Mouse (Mus musculus) neural tube, embryonic 13.5 days (tissue): ENCODE results near the gene 2310030G06Rik. TPM values are rescaled to one million over a fixed set of nuclear protein-coding genes. Genes with fewer than 3 reads are reported as not detected.

Experiments
- ATAC-seq: fragments of 200-750 bp; cut with Nextera tagmentation; 2 replicates; pipeline ENCODE4 v1.8.0; 2017; ENCODE audit warnings: low read depth, mild to moderate bottlenecking, moderate TSS enrichment, moderate library complexity
- H3K27ac ChIP-seq: fragments of 300-500 bp; sonication (generic); replicated peaks from 2 replicates; pipeline ENCODE4 v1.5.1; 2015; ENCODE audit warnings: moderate library complexity, mild to moderate bottlenecking, inconsistent platforms
- H3K27me3 ChIP-seq: fragments of 300-500 bp; sonication (generic); 2 replicates; pipeline ENCODE4 v1.6.1; 2015; ENCODE audit warnings: mild to moderate bottlenecking, inconsistent platforms
- H3K36me3 ChIP-seq: fragments of 300-500 bp; sonication (generic); 2 replicates; pipeline ENCODE4 v1.6.1; 2015; ENCODE audit warnings: mild to moderate bottlenecking, inconsistent platforms
- H3K4me1 ChIP-seq: fragments of 300-500 bp; sonication (generic); replicated peaks from 2 replicates; pipeline ENCODE4 v1.6.1; 2015; ENCODE audit warnings: inconsistent platforms
- H3K4me2 ChIP-seq: fragments of 300-500 bp; sonication (generic); 2 replicates; pipeline ENCODE4 v1.6.1; 2015; ENCODE audit warnings: inconsistent platforms, mild to moderate bottlenecking, moderate library complexity
- H3K4me3 ChIP-seq: fragments of 300-500 bp; sonication (generic); 2 replicates; pipeline ENCODE4 v1.5.1; 2015; ENCODE audit warnings: mild to moderate bottlenecking, inconsistent platforms
- H3K9ac ChIP-seq: fragments of 300-500 bp; sonication (generic); 2 replicates; pipeline ENCODE4 v1.6.1; 2015; ENCODE audit warnings: moderate library complexity, mild to moderate bottlenecking, inconsistent platforms
- H3K9me3 ChIP-seq: fragments of 300-500 bp; sonication (generic); 2 replicates; pipeline ENCODE4 v1.6.1; 2016; ENCODE audit warnings: inconsistent platforms
- WGBS: fragments of 180-500 bp; shearing (Covaris S2); methylation state at CpG from one replicate; pipeline ENCODE4 v1.1.7; 2015; 5-methylcytosine and 5-hydroxymethylcytosine counted together
- polyA plus RNA-seq: library from polyadenylated mRNA; unstranded; fragments of >200 nt; fragmentation: Nextera tagmentation; extraction: Ambion mirVana; gene quantifications from 2 replicates; pipeline ENCODE4 v1.2.1, GENCODE M21; 2015

2310030G06Rik gene
- polyA plus RNA-seq, 1 experiment from 2014 or later: 2.3 TPM

GRCm38 (mm10) chr9:50695153-50695552 lies 51.2 kb downstream of the 2310030G06Rik start:
- Histone ChIP-seq H3K9ac (no peak overlapping the region), H3K36me3 (peaks cover 39% of the 10 kb centered on the region), H3K4me1 (peaks cover 53% of the 10 kb centered on the region), H3K27ac (no peak overlapping the region), H3K4me2 (no peak overlapping the region), H3K9me3 (no peaks in the 10 kb centered on the region), H3K4me3 (no peak overlapping the region), H3K27me3 (no peaks in the 10 kb centered on the region)
- WGBS: 87% methylated on average over 6 of the region's 6 CpGs
- ATAC-seq: no peak

- peaks cover 53% of the 10 kb centered on the region for H3K36me3 ChIP-seq
- H3K4me2 ChIP-seq: no peak overlapping the region
- WGBS: 16% methylated on average over 10 of the region's 10 CpGs
- no peaks in the 10 kb centered on the region for H3K27me3 ChIP-seq
- no peak overlapping the region for H3K4me3 ChIP-seq
- H3K9me3 ChIP-seq: no peaks in the 10 kb centered on the region
- H3K4me1 ChIP-seq: peaks cover 42% of the 10 kb centered on the region
- H3K27ac ChIP-seq: no peak overlapping the region
- no peak overlapping the region for H3K9ac ChIP-seq
- ATAC-seq: no peak
Observed at GRCm38 (mm10) chr9:50693631-50694030, 52.7 kb downstream of the 2310030G06Rik start.

- peak; percentile 34; the same call in 1 of the 2 replicates for ATAC-seq
- H3K4me1 ChIP-seq: peaks cover 35% of the 10 kb centered on the region
- H3K9ac ChIP-seq: no peak overlapping the region
- 11% methylated on average over 13 of the region's 13 CpGs for WGBS
- no peak overlapping the region for H3K27ac ChIP-seq
- H3K9me3 ChIP-seq: no peaks in the 10 kb centered on the region
- H3K4me3 ChIP-seq: no peak overlapping the region
- H3K36me3 ChIP-seq: peaks cover 60% of the 10 kb centered on the region
- peak overlapping the region; percentile 3; the same call in 1 of the 2 replicates for H3K4me2 ChIP-seq
- H3K27me3 ChIP-seq: no peaks in the 10 kb centered on the region
Observed at GRCm38 (mm10) chr9:50692626-50693580, 53.4 kb downstream of the 2310030G06Rik start.

Other genes with a start within 250 kb of the 2310030G06Rik start
- gene Pts, start 217.8 kb downstream of the 2310030G06Rik start, polyA plus RNA-seq: 104 and 128 TPM in 2 replicates
- gene Il18, start 191.7 kb downstream of the 2310030G06Rik start, polyA plus RNA-seq: 15.7 and 17.1 TPM in 2 replicates
- gene Bco2, start 191.4 kb downstream of the 2310030G06Rik start, polyA plus RNA-seq: 0.28 and 0.35 TPM in 2 replicates
- not detected in 2 replicates for gene Tex12, start 185.2 kb downstream of the 2310030G06Rik start, polyA plus RNA-seq
- 229 and 243 TPM in 2 replicates for gene Sdhd, start 142.7 kb downstream of the 2310030G06Rik start, polyA plus RNA-seq
- 366 and 422 TPM in 2 replicates for gene Timm8b, start 142.6 kb downstream of the 2310030G06Rik start, polyA plus RNA-seq
- 5.2 and 5.8 TPM in 2 replicates for gene Pih1d2, start 129.2 kb downstream of the 2310030G06Rik start, polyA plus RNA-seq
- 24.6 and 25.7 TPM in 2 replicates for gene Nkapd1, start 129.1 kb downstream of the 2310030G06Rik start, polyA plus RNA-seq
- 48.9 and 50.8 TPM in 2 replicates for gene Dlat, start 86.8 kb downstream of the 2310030G06Rik start, polyA plus RNA-seq
- gene Dixdc1, start 7.0 kb downstream of the 2310030G06Rik start, polyA plus RNA-seq: 31.8 TPM in 2 replicates
- gene Cryab, start 4.8 kb upstream of the 2310030G06Rik start, polyA plus RNA-seq: 15.3 and 19.5 TPM in 2 replicates
- 2.4 and 4.5 TPM in 2 replicates for gene Hspb2, start 5.8 kb upstream of the 2310030G06Rik start, polyA plus RNA-seq
- 8.9 and 12.9 TPM in 2 replicates for gene Fdxacb1, start 21.7 kb upstream of the 2310030G06Rik start, polyA plus RNA-seq
- gene Alg9, start 28.5 kb upstream of the 2310030G06Rik start, polyA plus RNA-seq: 49.2 and 54.9 TPM in 2 replicates
- 56.7 and 61.4 TPM in 2 replicates for gene 1110032A03Rik, start 29.0 kb upstream of the 2310030G06Rik start, polyA plus RNA-seq
- gene Ppp2r1b, start 98.8 kb upstream of the 2310030G06Rik start, polyA plus RNA-seq: 52.0 and 57.6 TPM in 2 replicates